Mouse (Mus musculus) testis, adult 2 months (tissue): ENCODE measurements around the gene Kazn.

Experiments
- CTCF ChIP-seq: fragments of 200-500 bp; IDR thresholded peaks from 2 replicates; pipeline ENCODE4 v1.5.1; 2012; ENCODE audit warnings: low read depth, mild to moderate bottlenecking, inconsistent platforms, low read length, moderate library complexity; ENCODE audit not compliant: control insufficient read depth, insufficient read depth, insufficient replicate concordance
- POLR2A ChIP-seq: fragments of 200-500 bp; IDR thresholded peaks from 2 replicates; pipeline ENCODE4 v1.6.1; 2012; ENCODE audit warnings: low read depth, mild to moderate bottlenecking, inconsistent platforms, low read length, moderate library complexity; ENCODE audit not compliant: control insufficient read depth

GRCm38 (mm10) chr4:142098303-142098702 is 140.9 kb downstream of the Kazn start:
- peak; percentile 35; the same call in 1 of the 2 replicates for TF ChIP-seq CTCF
- TF ChIP-seq POLR2A: no peak
